Mouse (Mus musculus) heart, embryonic 12.5 days (tissue): ENCODE measurements around the gene Sergef. TPM values are rescaled to one million over a fixed set of nuclear protein-coding genes. Genes with fewer than 3 reads are reported as not detected.
"Not testable (repeated sequence)": the region's sequence is repeated elsewhere in the genome, so short reads cannot be mapped to it uniquely, and the experiment has no call there.

Source experiments
- ATAC-seq: fragments of 200-750 bp; cut with Nextera tagmentation; 2 replicates; pipeline ENCODE4 v1.8.0; 2017; ENCODE audit warnings: moderate TSS enrichment, moderate library complexity; ENCODE audit not compliant: insufficient number of reproducible peaks, low FRiP score
- H3K27ac ChIP-seq: fragments of 300-500 bp; sonication (generic); 2 replicates; pipeline ENCODE4 v1.5.1; 2016; ENCODE audit warnings: mild to moderate bottlenecking, moderate library complexity; ENCODE audit not compliant: poor library complexity, severe bottlenecking
- H3K27me3 ChIP-seq: fragments of 300-500 bp; sonication (generic); replicated peaks from 2 replicates; pipeline ENCODE4 v1.6.1; 2016; ENCODE audit warnings: mild to moderate bottlenecking, moderate library complexity
- H3K36me3 ChIP-seq: fragments of 300-500 bp; sonication (generic); 2 replicates; pipeline ENCODE4 v1.6.1; 2016; ENCODE audit warnings: mild to moderate bottlenecking, moderate library complexity
- H3K4me1 ChIP-seq: fragments of 300-500 bp; sonication (generic); replicated peaks from 2 replicates; pipeline ENCODE4 v1.6.1; 2016; ENCODE audit warnings: mild to moderate bottlenecking
- H3K4me2 ChIP-seq: fragments of 300-500 bp; sonication (generic); 2 replicates; pipeline ENCODE4 v1.6.1; 2016; ENCODE audit warnings: mild to moderate bottlenecking, moderate library complexity
- H3K4me3 ChIP-seq: fragments of 300-500 bp; sonication (generic); 2 replicates; pipeline ENCODE4 v1.5.1; 2016; ENCODE audit warnings: mild to moderate bottlenecking
- H3K9ac ChIP-seq: fragments of 300-500 bp; sonication (generic); 2 replicates; pipeline ENCODE4 v1.6.1; 2016; ENCODE audit warnings: mild to moderate bottlenecking, moderate library complexity
- H3K9me3 ChIP-seq: fragments of 300-500 bp; sonication (generic); replicated peaks from 2 replicates; pipeline ENCODE4 v1.6.1; 2016; ENCODE audit warnings: mild to moderate bottlenecking, moderate library complexity
- WGBS: fragments of 180-500 bp; shearing (Covaris S2); methylation state at CpG from one replicate; pipeline ENCODE4 v1.1.7; 2016; 5-methylcytosine and 5-hydroxymethylcytosine counted together
- polyA plus RNA-seq: library from polyadenylated mRNA; unstranded; fragments of >200 nt; fragmentation: Nextera tagmentation; extraction: Ambion mirVana; gene quantifications from 2 replicates; pipeline ENCODE4 v1.2.1, GENCODE M21; 2016

The Sergef gene
- polyA plus RNA-seq, 1 experiment from 2014 or later: 9.8 TPM

DNA sequence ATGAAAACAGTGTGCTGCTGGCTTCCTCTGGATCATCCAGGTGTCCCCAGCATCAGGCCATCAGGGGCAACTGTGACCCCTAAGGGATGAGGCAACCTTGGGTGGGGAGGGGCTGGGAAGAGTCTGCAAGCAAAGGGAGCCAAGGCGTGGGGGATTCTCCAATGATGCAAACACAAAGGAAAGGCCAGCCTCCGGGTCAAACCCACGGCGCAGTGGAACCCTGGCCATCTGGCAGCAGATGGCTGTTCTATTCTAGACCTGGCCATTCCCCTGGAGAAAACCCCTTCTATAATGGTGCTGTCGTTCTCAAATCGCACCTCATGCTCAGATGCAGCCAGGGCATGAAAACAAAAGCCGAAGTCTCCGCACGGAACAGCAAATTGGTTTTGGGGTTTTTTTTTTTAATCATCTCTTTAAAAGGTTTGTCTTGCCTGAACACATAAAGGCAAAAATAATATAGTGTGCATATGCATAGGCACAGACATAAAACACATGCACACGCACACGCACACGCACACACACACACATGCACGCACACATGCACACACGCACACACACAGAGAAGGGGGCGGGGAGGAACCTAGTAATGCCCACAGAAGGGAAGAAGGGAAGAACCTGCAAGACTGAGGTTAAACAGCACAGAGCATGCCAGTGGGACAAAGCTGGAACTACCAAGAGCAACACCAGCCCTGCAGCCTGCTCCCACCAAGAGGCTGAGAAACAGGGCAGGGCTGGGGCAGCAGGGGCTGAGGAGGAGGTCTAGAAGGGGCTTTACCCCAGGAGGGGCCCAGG is 66.6 kb downstream of the Sergef start:
- Histone ChIP-seq H3K4me3 (no peak overlapping the region), H3K9ac (no peak overlapping the region), H3K4me1 (no peaks in the 10 kb centered on the region), H3K27ac (no peak overlapping the region), H3K9me3 (no peaks in the 10 kb centered on the region), H3K27me3 (no peaks in the 10 kb centered on the region), H3K36me3 (no peaks in the 10 kb centered on the region), H3K4me2 (no peak overlapping the region)
- no peak for ATAC-seq
- WGBS: 81% methylated on average over 15 of the region's 15 CpGs

DNA sequence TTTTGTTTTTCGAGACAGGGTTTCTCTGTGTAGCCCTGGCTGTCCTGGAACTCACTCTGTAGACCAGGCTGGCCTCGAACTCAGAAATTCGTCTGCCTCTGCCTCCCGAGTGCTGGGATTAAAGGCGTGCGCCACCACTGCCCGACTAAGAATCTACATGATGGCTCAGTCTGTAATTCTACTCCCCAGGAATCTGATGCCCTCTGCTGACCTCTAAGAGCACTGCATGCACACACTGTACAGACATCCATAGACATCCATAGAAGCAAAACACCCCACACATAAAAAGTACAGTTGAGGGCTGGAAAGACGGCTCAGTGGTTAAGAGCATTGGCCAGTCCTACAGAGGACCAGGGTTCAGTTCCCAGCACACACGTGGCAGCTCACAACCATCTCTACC is 70.1 kb downstream of the Sergef start:
- H3K4me3 ChIP-seq, H3K4me1 ChIP-seq, H3K27me3 ChIP-seq, H3K9ac ChIP-seq, H3K27ac ChIP-seq, H3K36me3 ChIP-seq, H3K4me2 ChIP-seq: not testable (repeated sequence)
- H3K9me3 ChIP-seq: 0 out of 2 replicates have a peak, but pooled peaks cover 13% of the 10 kb centered on the region
- ATAC-seq: peak; percentile 18; the same call in 1 of the 2 replicates
- whole genome bisulfite sequencing: 63% methylated on average over 9 of the region's 9 CpGs

DNA sequence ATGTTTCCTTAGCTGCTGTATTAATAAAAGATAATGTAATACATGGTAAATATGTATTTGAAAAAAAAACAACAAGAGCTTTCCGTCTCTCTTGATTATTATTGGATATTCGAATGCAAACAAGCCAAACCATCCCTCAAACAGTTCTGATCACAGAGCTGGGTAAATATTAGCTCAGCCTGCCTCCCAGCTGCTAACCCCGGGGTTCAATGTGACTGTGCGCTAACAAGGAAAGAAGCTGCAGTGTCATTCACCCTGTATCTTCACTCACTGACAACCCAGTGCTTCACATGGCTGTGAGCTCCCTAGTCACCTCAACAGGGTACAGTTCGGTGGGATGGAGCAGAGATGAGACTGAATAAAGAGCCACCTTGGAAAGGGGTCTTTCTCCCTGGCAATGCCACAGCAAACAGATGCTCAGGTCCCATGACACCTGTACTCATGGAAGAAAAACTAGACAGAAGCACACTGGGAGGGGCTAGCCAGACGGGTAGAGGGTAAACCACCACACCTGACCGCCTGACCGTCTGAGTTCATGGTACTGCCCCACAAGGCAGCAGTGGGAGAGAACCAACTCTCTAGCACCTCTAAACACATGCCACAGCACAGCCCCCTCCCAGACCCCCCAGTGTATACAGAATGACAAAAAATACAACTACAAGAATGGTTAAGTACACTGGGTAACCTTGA is 73.1 kb downstream of the Sergef start:
- 87% methylated on average over 8 of the region's 8 CpGs for WGBS
- H3K27ac ChIP-seq: no peak overlapping the region

DNA sequence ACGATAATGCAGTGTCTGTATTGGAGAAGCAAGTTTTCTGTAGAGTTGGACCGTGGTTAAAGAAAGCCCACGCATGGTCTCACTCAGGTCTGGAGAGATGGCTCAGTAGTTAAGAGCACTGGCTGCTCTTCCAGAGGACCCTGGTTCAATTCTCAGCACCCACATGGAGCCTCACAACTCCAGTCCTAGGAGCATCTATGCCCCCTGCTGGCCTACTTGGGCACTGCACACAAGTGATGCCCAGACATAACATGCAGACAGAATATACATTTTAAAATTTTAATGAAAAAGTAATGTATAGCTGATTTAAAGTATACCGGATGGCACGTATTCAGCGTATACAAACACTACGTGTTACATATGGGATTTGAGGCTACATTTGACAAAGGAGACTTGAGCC is 74.2 kb downstream of the Sergef start:
- H3K27ac ChIP-seq: no peak overlapping the region
- H3K9me3 ChIP-seq: 0 out of 2 replicates have a peak, but pooled peaks cover 18% of the 10 kb centered on the region
- peaks cover 8% of the 10 kb centered on the region; the same call in 1 of the 2 replicates for H3K36me3 ChIP-seq
- H3K9ac ChIP-seq: no peak overlapping the region
- no peak overlapping the region for H3K4me3 ChIP-seq
- no peaks in the 10 kb centered on the region for H3K27me3 ChIP-seq
- no peaks in the 10 kb centered on the region for H3K4me1 ChIP-seq
- 94% methylated on average over 7 of the region's 7 CpGs for WGBS
- no peak overlapping the region for H3K4me2 ChIP-seq
- no peak for ATAC-seq

More for the DNA sequence above, 73.1 kb downstream of the Sergef start:
- 0 out of 2 replicates have a peak, but pooled peaks cover 18% of the 10 kb centered on the region for H3K9me3 ChIP-seq
- peaks cover 8% of the 10 kb centered on the region; the same call in 1 of the 2 replicates for H3K36me3 ChIP-seq
- H3K4me2 ChIP-seq: no peak overlapping the region
- H3K4me3 ChIP-seq: no peak overlapping the region
- no peak overlapping the region for H3K9ac ChIP-seq
- H3K4me1 ChIP-seq: no peaks in the 10 kb centered on the region
- ATAC-seq: no peak
- H3K27me3 ChIP-seq: no peaks in the 10 kb centered on the region

DNA sequence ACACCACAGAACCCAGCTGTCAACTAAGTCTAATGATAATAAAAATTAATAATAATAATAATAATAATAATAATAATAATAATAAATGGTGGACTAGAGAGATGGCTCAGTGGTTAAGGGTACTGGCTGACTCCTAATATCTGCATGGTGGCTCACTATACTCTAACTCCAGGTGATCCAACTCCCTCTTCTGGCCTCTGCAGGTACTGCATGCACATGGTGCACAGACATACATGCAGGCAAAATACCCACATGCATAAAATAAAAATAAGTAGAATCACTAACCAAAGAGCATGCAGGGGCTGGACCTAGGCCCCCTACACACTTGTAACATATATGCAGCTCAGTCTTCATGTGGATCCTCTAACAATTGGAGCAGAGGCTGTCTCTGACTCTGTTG is 75.8 kb downstream of the Sergef start:
- H3K36me3 ChIP-seq: peaks cover 8% of the 10 kb centered on the region; the same call in 1 of the 2 replicates
- H3K4me3 ChIP-seq: no peak overlapping the region
- H3K9ac ChIP-seq: no peak overlapping the region
- no peak for ATAC-seq
- H3K27me3 ChIP-seq: no peaks in the 10 kb centered on the region
- 0 out of 2 replicates have a peak, but pooled peaks cover 18% of the 10 kb centered on the region for H3K9me3 ChIP-seq
- no peak overlapping the region for H3K27ac ChIP-seq
- H3K4me2 ChIP-seq: no peak overlapping the region
- no peaks in the 10 kb centered on the region for H3K4me1 ChIP-seq

DNA sequence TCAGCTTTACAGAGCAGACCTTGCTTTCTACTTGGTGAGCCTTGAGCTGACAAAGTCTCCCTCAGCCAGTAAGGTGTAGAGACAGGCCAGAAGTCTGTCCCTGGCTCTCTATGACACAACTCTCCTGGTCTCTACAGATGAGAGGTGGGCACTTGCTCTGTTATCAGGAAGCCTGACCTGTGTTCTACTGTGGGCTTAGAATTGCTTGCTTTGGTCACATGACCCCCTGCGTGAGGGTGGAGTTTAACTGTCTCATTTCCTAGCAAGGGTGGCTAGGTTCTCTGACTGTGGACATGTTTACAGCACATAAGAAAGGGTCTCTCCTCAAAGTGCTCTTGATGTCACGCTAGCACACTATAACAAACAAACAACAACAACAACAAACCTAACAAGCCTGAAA is 79.5 kb downstream of the Sergef start:
- Histone ChIP-seq H3K4me2 (no peak overlapping the region), H3K27me3 (no peaks in the 10 kb centered on the region), H3K27ac (no peak overlapping the region), H3K9me3 (0 out of 2 replicates have a peak, but pooled peaks cover 10% of the 10 kb centered on the region), H3K9ac (no peak overlapping the region), H3K36me3 (no peaks in the 10 kb centered on the region), H3K4me1 (no peaks in the 10 kb centered on the region), H3K4me3 (no peak overlapping the region)
- no peak for ATAC-seq
- WGBS: 84% methylated on average over 2 of the region's 2 CpGs

DNA sequence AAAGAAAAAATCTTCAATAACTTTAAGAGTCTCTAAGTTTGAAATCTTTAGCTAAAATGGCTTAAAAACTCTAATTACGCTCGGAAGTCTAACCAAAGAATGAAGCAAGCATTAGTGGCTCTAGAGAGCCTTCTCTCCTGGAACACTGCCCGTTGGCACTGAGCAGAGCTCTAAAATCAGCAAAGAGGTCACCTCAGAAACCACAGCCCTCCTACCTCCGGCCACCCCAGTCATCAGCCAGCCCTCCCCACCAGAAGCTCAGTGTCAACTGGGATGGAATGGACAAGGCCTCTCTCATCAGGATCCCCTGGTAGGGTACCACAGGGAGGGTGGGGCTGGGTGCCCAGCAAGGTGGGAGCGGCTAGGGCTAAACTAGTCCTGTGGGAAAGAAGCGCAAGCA is 80.0 kb downstream of the Sergef start:
- Histone ChIP-seq H3K36me3 (no peaks in the 10 kb centered on the region), H3K4me2 (no peak overlapping the region), H3K9ac (no peak overlapping the region), H3K27me3 (no peaks in the 10 kb centered on the region), H3K4me1 (no peaks in the 10 kb centered on the region), H3K9me3 (0 out of 2 replicates have a peak, but pooled peaks cover 6% of the 10 kb centered on the region), H3K4me3 (no peak overlapping the region), H3K27ac (no peak overlapping the region)
- ATAC-seq: no peak
- 89% methylated on average over 6 of the region's 6 CpGs for WGBS

DNA sequence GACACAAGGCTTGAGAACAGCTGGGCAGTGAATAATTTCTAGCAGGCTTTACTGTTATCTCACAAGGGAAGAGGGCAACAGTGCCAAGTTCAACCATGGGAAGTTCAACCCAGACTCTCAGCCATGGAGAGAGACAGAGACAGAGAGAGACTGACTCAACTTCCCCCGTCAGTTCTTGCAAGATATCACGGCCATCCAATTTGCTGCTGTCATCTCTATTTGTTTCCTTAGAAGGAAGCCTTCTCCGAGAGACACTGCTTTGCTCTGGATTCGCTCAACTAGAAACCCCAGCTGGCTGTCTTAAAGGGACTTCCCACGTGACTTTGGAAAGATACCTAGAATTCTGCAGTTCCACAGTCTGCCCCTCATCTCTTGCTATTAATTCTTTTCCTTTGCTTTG is 80.6 kb downstream of the Sergef start:
- Histone ChIP-seq H3K9ac (no peak overlapping the region), H3K9me3 (0 out of 2 replicates have a peak, but pooled peaks cover 3% of the 10 kb centered on the region), H3K27me3 (no peaks in the 10 kb centered on the region), H3K4me3 (no peak overlapping the region), H3K4me1 (no peaks in the 10 kb centered on the region), H3K36me3 (no peaks in the 10 kb centered on the region), H3K4me2 (no peak overlapping the region), H3K27ac (no peak overlapping the region)
- 76% methylated on average over 5 of the region's 5 CpGs for WGBS
- no peak for ATAC-seq

DNA sequence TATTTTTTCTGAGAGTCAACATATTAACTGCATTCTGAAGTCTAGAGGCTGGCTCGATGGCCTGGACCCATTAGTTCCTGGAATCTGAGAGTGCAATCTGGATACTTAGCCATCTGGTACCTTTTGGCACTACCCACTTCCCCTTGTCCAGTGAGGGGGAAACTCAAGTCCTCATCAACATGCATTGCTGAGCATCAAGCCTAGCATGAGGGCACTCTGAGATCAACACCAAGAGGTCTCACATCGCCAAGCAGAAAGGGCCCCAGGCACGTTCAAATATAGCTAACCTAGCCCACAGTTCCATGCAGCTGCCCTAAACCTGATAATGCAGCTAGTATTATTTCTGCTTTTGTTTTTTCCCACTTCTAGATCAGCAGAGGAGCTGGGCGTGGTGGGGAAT is 81.6 kb downstream of the Sergef start:
- Histone ChIP-seq H3K27ac (no peak overlapping the region), H3K4me2 (no peak overlapping the region), H3K9ac (no peak overlapping the region), H3K9me3 (no peaks in the 10 kb centered on the region), H3K4me1 (no peaks in the 10 kb centered on the region), H3K27me3 (no peaks in the 10 kb centered on the region), H3K4me3 (no peak overlapping the region), H3K36me3 (no peaks in the 10 kb centered on the region)
- 85% methylated on average over 4 of the region's 4 CpGs for WGBS
- ATAC-seq: no peak

DNA sequence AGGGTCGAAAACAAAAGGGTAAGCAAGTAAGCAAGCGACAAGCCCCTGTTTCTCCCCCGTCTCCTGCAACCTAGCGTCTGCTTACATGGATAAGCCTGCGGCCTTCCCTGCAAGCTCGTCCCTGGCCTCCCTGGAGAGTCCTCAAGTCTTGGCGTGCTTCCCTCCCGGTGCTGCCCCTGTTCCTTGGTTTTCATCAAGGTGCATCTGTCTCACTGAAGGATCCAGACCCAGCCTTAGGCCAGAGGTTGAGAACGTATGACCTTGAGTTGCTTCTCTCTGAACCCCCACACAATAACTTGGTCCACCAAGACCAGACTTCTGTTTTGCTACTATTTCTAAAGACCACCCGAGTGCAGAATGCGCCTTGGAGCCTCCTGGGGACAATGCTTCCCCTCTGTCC is 82.2 kb downstream of the Sergef start:
- no peak overlapping the region for H3K27ac ChIP-seq
- H3K27me3 ChIP-seq: no peaks in the 10 kb centered on the region
- H3K4me2 ChIP-seq: no peak overlapping the region
- peaks cover 3% of the 10 kb centered on the region; the same call in 1 of the 2 replicates for H3K4me1 ChIP-seq
- WGBS: 76% methylated on average over 11 of the region's 11 CpGs
- no peak overlapping the region for H3K4me3 ChIP-seq
- ATAC-seq: no peak
- H3K9ac ChIP-seq: no peak overlapping the region
- H3K36me3 ChIP-seq: no peaks in the 10 kb centered on the region
- no peaks in the 10 kb centered on the region for H3K9me3 ChIP-seq

DNA sequence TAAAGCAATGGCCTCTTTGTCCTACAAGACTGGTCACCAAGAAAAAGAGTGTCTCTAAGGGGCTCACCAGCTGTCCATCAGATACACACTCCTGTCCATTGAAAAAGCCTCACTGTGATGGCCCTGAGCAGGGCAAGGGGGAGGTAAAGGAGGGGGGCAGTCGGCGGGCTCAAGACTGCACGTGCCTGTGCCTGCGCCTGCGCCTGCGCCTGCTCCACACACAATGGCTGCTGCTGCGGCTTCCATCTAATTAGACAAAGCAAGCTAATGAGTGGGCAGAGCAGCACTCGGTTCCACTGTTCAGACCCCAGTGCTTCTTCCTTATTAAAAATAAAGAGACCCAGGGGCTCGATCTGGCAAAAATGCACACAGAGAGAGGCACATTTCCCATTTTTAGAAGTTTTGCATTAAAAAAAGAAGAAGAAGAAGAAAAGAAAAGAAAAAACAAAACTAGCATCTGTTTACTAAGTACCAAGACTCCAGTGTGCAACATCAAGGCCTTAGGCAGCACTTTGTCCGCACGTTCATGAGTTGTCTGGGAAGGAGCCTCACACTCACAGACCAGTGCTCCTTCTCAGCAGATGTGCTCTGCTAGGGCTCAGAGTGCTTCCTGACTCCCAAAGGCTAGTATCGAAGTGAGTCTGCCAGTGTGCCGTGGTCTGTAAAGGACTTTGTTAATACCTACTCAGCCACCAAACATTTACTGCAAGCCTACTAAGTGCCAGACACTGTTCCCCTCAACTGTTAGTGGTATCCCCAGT is 83.1 kb downstream of the Sergef start:
- 87% methylated on average over 13 of the region's 13 CpGs for WGBS
- Histone ChIP-seq H3K27me3 (no peaks in the 10 kb centered on the region), H3K9me3 (no peaks in the 10 kb centered on the region), H3K4me2 (no peak overlapping the region), H3K4me3 (no peak overlapping the region), H3K4me1 (peaks cover 11% of the 10 kb centered on the region; the same call in 1 of the 2 replicates), H3K27ac (no peak overlapping the region), H3K9ac (no peak overlapping the region), H3K36me3 (no peaks in the 10 kb centered on the region)
- ATAC-seq: no peak
